Mouse (Mus musculus): ENCODE data around the gene Tmem239. TPM values are rescaled to one million over a fixed set of nuclear protein-coding genes. Genes with fewer than 3 reads are reported as not detected.
A peak's percentile ranks its signal among the peaks of the same experiment; 100 is the strongest.

The Tmem239 gene
- total and polyA plus RNA-seq, 3 experiments, result not detected

DNA sequence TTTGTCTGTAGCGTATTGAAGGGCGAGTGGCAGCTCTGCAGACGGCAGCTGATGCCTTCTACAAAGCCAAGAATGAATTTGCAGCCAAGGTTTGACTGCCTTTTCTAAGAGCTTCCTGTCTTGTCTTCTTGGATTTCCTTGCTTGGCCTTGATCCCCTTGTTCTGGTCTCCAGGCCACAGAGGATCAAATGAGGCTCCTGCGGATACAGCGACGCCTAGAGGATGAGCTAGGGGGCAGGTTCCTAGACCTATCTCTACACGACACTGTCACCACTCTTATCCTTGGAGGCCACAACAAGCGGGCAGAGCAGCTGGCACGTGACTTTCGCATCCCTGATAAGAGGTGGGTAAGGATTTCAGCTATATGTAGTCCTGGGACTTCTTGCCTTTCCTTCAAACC is 35.9 kb downstream of the Tmem239 start:
- TF ChIP-seq TAL1 (conservative IDR thresholded peaks at IDR 0.05; ENCODE audit: low read depth, low read length) (no peak), CTCF (IDR thresholded peaks at IDR 0.05; ENCODE audit: low read depth, low read length) (no peak), GATA2 (IDR thresholded peaks at IDR 0.05; ENCODE audit: borderline replicate concordance, low read depth, low read length) (no peak), POLR2AphosphoS5 (IDR thresholded peaks at IDR 0.05; ENCODE audit: insufficient replicate concordance, low read depth, low read length) (no peak), GATA1 (IDR thresholded peaks at IDR 0.05; ENCODE audit: borderline replicate concordance, low read length) (no peak)
- H3K9me3 ChIP-seq (replicated peaks), result no peaks in the 10 kb centered on the region
- ATAC-seq (ENCODE audit: extremely low read depth, insufficient number of reproducible peaks, low FRiP score, poor library complexity, severe bottlenecking), result no peak
- H3K27me3 ChIP-seq (ENCODE audit: insufficient read depth, low read length), result no peaks in the 10 kb centered on the region
- no peak for DNase-seq (ENCODE audit: low spot score)
- H3K4me3 ChIP-seq (ENCODE audit: low read depth, low read length), result no peak overlapping the region
- H3K36me3 ChIP-seq (replicated peaks), result peaks cover 88% of the 10 kb centered on the region
- no peaks in the 10 kb centered on the region for H3K4me1 ChIP-seq (ENCODE audit: insufficient read depth, low read depth, low read length)

DNA sequence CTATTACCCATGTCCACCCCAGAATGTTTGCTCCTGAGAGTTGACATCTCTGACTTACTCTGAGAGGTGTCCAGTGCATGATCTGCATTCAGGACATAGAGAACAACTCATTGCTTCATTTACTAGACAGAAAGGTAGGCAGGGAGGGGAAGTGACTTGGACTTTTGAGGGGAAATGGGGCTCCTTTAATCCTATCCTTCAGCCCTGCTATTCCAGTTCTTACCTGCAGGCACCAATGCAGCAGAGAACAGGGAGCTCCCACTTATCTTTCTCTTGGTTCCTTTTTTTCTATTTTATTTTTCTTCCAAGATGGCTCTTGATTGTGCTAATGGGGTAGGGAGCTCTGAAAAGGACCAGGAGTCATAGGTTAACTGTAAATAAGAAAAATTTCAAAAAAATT is 42.2 kb downstream of the Tmem239 start:
- Histone ChIP-seq H3K9me3 (replicated peaks) (no peaks in the 10 kb centered on the region), H3K36me3 (replicated peaks) (peaks cover 27% of the 10 kb centered on the region), H3K27me3 (ENCODE audit: insufficient read depth, low read length) (no peaks in the 10 kb centered on the region), H3K4me1 (ENCODE audit: insufficient read depth, low read depth, low read length) (peaks cover 34% of the 10 kb centered on the region), H3K4me3 (ENCODE audit: low read depth, low read length) (no peak overlapping the region)
- ATAC-seq (ENCODE audit: extremely low read depth, insufficient number of reproducible peaks, low FRiP score, poor library complexity, severe bottlenecking) (no peak), DNase-seq (ENCODE audit: low spot score) (no peak)
- no peak for TF ChIP-seq GATA2 (IDR thresholded peaks at IDR 0.05; ENCODE audit: borderline replicate concordance, low read depth, low read length)
- TF ChIP-seq POLR2AphosphoS5 (IDR thresholded peaks at IDR 0.05; ENCODE audit: insufficient replicate concordance, low read depth, low read length), result no peak

DNA sequence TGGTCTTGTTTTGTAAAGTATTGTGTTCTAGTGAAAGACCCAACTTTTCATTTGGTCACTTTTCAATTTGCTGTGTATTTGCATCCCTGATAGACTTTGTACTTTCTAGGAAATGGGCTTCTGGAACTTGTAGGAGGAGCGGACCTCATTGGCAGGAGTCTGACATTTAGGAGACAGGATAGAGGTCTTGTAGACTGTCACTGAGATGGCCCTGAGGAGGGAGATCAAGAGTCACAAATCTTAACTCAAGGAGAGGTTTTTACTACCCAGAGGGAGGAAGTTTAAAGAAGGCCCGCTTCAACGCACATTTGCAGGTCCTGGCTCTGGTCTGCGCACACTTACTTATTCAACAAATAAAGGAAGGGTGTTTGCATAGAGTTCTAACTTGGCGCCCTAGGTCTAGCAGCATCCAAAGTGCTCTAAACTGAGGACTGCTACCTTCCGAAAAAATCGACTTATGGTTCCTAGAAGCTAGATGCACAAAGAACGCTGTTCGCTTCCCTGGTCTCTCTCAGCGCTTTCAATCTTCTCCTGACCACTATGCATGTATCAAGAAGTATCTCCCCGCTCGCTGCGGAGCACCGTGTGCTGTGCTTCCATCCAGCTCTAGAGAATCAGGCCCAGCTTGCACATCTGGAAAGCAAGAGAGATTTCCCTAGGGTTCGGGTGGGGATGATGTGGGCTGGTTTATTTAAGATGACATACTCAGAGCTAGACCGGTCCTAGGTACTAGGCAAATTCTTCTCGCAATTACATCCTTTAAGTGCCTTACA is 42.9 kb downstream of the Tmem239 start:
- peaks cover 20% of the 10 kb centered on the region for H3K36me3 ChIP-seq (replicated peaks)
- H3K4me3 ChIP-seq (ENCODE audit: low read depth, low read length), result peak overlapping the region; percentile 91; the same call in 1 of the 2 replicates
- DNase-seq (ENCODE audit: low spot score) (no peak), ATAC-seq (ENCODE audit: extremely low read depth, insufficient number of reproducible peaks, low FRiP score, poor library complexity, severe bottlenecking) (no peak)
- peaks cover 38% of the 10 kb centered on the region for H3K4me1 ChIP-seq (ENCODE audit: insufficient read depth, low read depth, low read length)
- no peaks in the 10 kb centered on the region for H3K27me3 ChIP-seq (ENCODE audit: insufficient read depth, low read length)
- H3K9me3 ChIP-seq (replicated peaks), result no peaks in the 10 kb centered on the region
- TF ChIP-seq CTCF (IDR thresholded peaks at IDR 0.05; ENCODE audit: low read depth, low read length) (no peak), TAL1 (conservative IDR thresholded peaks at IDR 0.05; ENCODE audit: low read depth, low read length) (no peak), GATA2 (IDR thresholded peaks at IDR 0.05; ENCODE audit: borderline replicate concordance, low read depth, low read length) (no peak), POLR2AphosphoS5 (IDR thresholded peaks at IDR 0.05; ENCODE audit: insufficient replicate concordance, low read depth, low read length) (no peak), GATA1 (IDR thresholded peaks at IDR 0.05; ENCODE audit: borderline replicate concordance, low read length) (no peak)

DNA sequence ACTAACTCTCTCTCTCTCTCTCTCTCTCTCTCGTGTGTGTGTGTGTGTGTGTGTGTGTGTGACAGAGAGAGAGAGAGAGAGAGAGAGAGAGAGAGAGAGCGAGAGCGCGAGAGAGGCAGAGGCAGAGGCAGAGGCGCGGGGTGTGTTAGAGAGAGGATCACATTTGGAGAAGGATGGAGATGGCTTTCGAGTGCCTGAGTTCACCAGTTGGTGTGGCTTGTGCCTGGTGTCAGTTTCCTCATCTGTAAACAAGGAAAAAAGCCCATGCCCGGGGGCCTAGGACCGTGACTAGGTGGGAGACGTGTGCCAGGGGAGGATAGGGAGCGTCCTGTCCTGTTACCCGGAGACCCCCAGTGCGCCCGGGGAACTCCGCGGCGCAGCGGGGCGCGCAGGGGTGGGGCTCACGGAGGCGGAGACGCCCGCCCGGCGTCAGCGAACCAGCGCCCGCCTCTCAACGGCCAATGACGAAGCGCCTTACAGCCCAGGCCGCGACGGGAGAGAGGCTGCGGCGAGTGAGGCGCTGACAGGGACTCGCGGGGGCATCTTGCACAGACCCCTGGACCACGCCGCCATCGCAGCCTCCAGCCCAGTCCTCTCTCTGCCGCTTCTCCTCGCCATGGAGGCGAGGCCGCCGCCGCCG is 43.6 kb downstream of the Tmem239 start, which contains the start of gene Ptpra:
Gene Ptpra (plus strand): TSS at position 485 of the 640 bp plus-strand sequence.
- Histone ChIP-seq H3K4me3 (ENCODE audit: low read depth, low read length) (peak within 1 kb of the TSS; percentile 91), H3K9me3 (replicated peaks) (no peaks in the 10 kb centered on the region), H3K4me1 (ENCODE audit: insufficient read depth, low read depth, low read length) (peaks cover 45% of the 10 kb centered on the region), H3K27me3 (ENCODE audit: insufficient read depth, low read length) (no peaks in the 10 kb centered on the region), H3K36me3 (replicated peaks) (peaks cover 15% of the 10 kb centered on the region)
- ATAC-seq (ENCODE audit: extremely low read depth, insufficient number of reproducible peaks, low FRiP score, poor library complexity, severe bottlenecking) (peak; percentile 76), DNase-seq (ENCODE audit: low spot score) (peak; percentile 91)
- TF ChIP-seq CTCF (IDR thresholded peaks at IDR 0.05; ENCODE audit: low read depth, low read length) (no peak), GATA1 (IDR thresholded peaks at IDR 0.05; ENCODE audit: borderline replicate concordance, low read length) (no peak), TAL1 (conservative IDR thresholded peaks at IDR 0.05; ENCODE audit: low read depth, low read length) (no peak), POLR2AphosphoS5 (IDR thresholded peaks at IDR 0.05; ENCODE audit: insufficient replicate concordance, low read depth, low read length) (no peak), GATA2 (IDR thresholded peaks at IDR 0.05; ENCODE audit: borderline replicate concordance, low read depth, low read length) (no peak)

DNA sequence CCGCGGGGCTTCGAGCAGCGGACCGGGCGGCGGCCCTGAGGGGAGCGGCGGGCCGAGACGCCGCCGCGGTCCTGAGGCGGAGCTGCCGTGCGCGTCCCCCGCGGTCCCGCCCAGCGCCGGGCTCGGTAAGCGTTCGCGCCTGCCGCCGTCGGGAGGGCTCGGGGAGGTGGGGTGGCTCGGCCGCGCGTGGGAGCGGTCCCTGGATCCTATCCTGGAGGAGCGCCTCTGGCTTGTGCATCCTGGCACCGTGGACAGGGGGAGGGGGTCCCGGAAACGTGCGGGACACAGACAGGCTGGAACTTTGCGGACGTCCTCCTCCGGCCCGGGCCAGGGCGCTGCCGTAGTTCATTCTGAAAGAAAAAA is 44.1 kb downstream of the Tmem239 start:
- no peak for ATAC-seq (ENCODE audit: extremely low read depth, insufficient number of reproducible peaks, low FRiP score, poor library complexity, severe bottlenecking)
- H3K4me1 ChIP-seq (ENCODE audit: insufficient read depth, low read depth, low read length), result peaks cover 49% of the 10 kb centered on the region
- TF ChIP-seq CTCF (IDR thresholded peaks at IDR 0.05; ENCODE audit: low read depth, low read length) (no peak), GATA2 (IDR thresholded peaks at IDR 0.05; ENCODE audit: borderline replicate concordance, low read depth, low read length) (no peak), POLR2AphosphoS5 (IDR thresholded peaks at IDR 0.05; ENCODE audit: insufficient replicate concordance, low read depth, low read length) (no peak), TAL1 (conservative IDR thresholded peaks at IDR 0.05; ENCODE audit: low read depth, low read length) (no peak), GATA1 (IDR thresholded peaks at IDR 0.05; ENCODE audit: borderline replicate concordance, low read length) (no peak)
- H3K27me3 ChIP-seq (ENCODE audit: insufficient read depth, low read length), result no peaks in the 10 kb centered on the region
- no peaks in the 10 kb centered on the region for H3K9me3 ChIP-seq (replicated peaks)
- DNase-seq (ENCODE audit: low spot score), result peak; percentile 70
- H3K36me3 ChIP-seq (replicated peaks), result peaks cover 14% of the 10 kb centered on the region
- H3K4me3 ChIP-seq (ENCODE audit: low read depth, low read length), result peak overlapping the region; percentile 91

DNA sequence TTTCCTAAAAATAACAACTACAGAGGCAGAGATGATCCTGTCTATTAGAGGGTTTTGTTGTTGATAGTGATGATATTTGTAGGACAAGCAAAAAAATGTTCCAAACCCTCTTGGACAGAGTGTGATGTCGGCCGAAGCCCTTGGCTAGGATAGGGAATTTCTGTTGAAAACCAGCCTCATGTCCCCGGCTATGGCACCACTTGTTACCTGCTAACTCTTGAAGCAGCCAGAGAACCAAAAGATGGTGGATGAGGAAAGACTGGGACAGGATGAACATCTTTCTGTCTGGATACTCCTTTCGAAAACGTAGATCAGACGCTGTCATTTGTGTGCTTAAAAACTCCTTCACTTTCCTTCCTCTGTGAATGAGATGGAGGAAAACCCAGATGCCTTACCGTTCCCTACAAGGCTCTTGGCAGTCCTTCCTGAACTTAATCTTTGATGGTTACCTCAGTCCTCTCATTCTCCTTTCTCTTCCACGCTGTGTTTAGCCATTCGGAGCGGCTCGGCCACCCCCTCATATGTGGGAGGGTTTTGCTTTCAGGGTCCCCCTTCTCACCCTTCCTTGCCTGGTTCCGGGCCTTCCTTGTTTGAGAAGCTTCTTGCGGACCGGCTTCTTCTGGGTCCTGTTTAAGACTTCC is 44.9 kb downstream of the Tmem239 start:
- H3K4me1 ChIP-seq (ENCODE audit: insufficient read depth, low read depth, low read length), result peaks cover 55% of the 10 kb centered on the region
- H3K4me3 ChIP-seq (ENCODE audit: low read depth, low read length), result peak overlapping the region; percentile 91
- ATAC-seq (ENCODE audit: extremely low read depth, insufficient number of reproducible peaks, low FRiP score, poor library complexity, severe bottlenecking) (no peak), DNase-seq (ENCODE audit: low spot score) (no peak)
- no peaks in the 10 kb centered on the region for H3K9me3 ChIP-seq (replicated peaks)
- peaks cover 13% of the 10 kb centered on the region for H3K36me3 ChIP-seq (replicated peaks)
- no peaks in the 10 kb centered on the region for H3K27me3 ChIP-seq (ENCODE audit: insufficient read depth, low read length)
- TF ChIP-seq GATA1 (IDR thresholded peaks at IDR 0.05; ENCODE audit: borderline replicate concordance, low read length) (no peak), POLR2AphosphoS5 (IDR thresholded peaks at IDR 0.05; ENCODE audit: insufficient replicate concordance, low read depth, low read length) (no peak), TAL1 (conservative IDR thresholded peaks at IDR 0.05; ENCODE audit: low read depth, low read length) (no peak), GATA2 (IDR thresholded peaks at IDR 0.05; ENCODE audit: borderline replicate concordance, low read depth, low read length) (no peak), CTCF (IDR thresholded peaks at IDR 0.05; ENCODE audit: low read depth, low read length) (no peak)
